Mouse (Mus musculus) C2C12 (cell line): ENCODE data around the gene Atp8b2. TPM values are rescaled to one million over a fixed set of nuclear protein-coding genes. Genes with fewer than 3 reads are reported as not detected.
A peak's percentile ranks its signal among the peaks of the same experiment; 100 is the strongest.

Source experiments
- H3K27me3 ChIP-seq: one replicate; pipeline ENCODE4 v1.6.1; 2011; ENCODE audit not compliant: control insufficient read depth, insufficient read depth, insufficient read length
- H3K36me3 ChIP-seq: one replicate; pipeline ENCODE4 v1.6.1; 2011; ENCODE audit not compliant: control insufficient read depth, insufficient read depth
- H3K4me3 ChIP-seq: one replicate; pipeline ENCODE4 v1.5.1; 2011; ENCODE audit warnings: mild to moderate bottlenecking, control low read depth; ENCODE audit not compliant: poor library complexity, insufficient read depth, severe bottlenecking
- H3K79me2 ChIP-seq: one replicate; pipeline ENCODE4 v1.6.1; 2011; ENCODE audit not compliant: control insufficient read depth, insufficient read depth
- H3K79me3 ChIP-seq: one replicate; pipeline ENCODE4 v1.6.1; 2011; ENCODE audit warnings: low read depth, control low read depth
- H3ac ChIP-seq: one replicate; pipeline ENCODE3; 2011; ENCODE audit warnings: low read depth; ENCODE audit not compliant: control insufficient read depth, insufficient read length
- CEBPB ChIP-seq: IDR thresholded peaks from one replicate; pipeline ENCODE4 v1.6.1; 2011; ENCODE audit warnings: low read depth, mild to moderate bottlenecking, control low read depth, moderate library complexity
- CTCF ChIP-seq: IDR thresholded peaks from one replicate; pipeline ENCODE4 v1.5.1; 2011; ENCODE audit not compliant: control insufficient read depth, insufficient read depth, insufficient read length
- FOSL1 ChIP-seq: IDR thresholded peaks from one replicate; pipeline ENCODE4 v1.8.0; 2011; ENCODE audit warnings: mild to moderate bottlenecking, low read length; ENCODE audit not compliant: poor library complexity, insufficient read depth, severe bottlenecking
- MAX ChIP-seq: IDR thresholded peaks from one replicate; pipeline ENCODE4 v1.6.1; 2011; ENCODE audit warnings: mild to moderate bottlenecking, control low read depth
- MYOD1 ChIP-seq: IDR thresholded peaks from one replicate; pipeline ENCODE4 v1.6.1; 2011; ENCODE audit warnings: low read depth; ENCODE audit not compliant: control insufficient read depth, insufficient read length
- MYOG ChIP-seq: IDR thresholded peaks from one replicate; pipeline ENCODE4 v1.6.1; 2011; ENCODE audit not compliant: control insufficient read depth, insufficient read length; ENCODE audit errors: extremely low read depth
- USF1 ChIP-seq: IDR thresholded peaks from one replicate; pipeline ENCODE4 v1.6.1; 2011; ENCODE audit warnings: low read depth, mild to moderate bottlenecking, control low read depth, moderate library complexity
- polyA plus RNA-seq: library from polyadenylated mRNA; unstranded; fragments of >200 nt; fragmentation: generic; extraction: Trizol; gene quantifications from one replicate; pipeline ENCODE4 v1.2.1, GENCODE M21; 2012; ENCODE audit warnings: missing spikeins

The Atp8b2 gene
- polyA plus RNA-seq, 1 experiment = 26.8 TPM

DNA sequence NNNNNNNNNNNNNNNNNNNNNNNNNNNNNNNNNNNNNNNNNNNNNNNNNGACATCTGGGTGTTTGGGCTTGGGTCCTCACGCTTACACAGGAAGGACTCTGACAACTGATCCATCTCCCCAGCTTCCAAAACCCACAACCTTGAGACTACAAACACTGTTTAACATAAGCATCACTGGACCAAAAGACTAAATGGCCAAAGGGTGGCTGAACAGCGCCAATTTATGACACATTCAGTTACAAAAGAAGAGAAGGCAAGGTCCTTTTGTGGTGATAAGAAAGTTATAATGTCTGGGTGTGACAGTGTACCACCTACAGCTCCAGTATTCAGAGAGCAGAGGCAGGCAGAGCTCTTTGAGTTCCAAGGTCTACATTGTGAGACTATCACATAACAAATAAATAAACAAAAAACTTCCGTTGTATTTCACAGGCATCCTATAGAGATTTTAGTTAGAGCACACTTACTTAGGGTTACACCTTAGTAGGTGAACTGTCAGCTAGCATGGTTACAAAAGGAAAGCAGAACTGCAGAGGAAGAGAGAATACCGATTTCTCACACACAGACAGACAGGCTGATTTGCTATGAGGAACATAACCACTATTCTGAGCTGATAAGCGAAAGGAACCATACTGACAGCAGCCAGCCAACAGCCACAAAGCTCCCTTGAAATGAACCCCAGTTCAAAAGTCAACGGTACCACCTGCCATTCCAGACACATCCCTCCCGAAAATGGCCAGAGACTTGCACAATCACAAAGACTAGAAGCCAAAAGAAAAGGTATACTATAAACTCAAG is 6.9 kb downstream of the Atp8b2 start:
- Histone ChIP-seq H3K4me3 (no peak overlapping the region), H3K36me3 (peaks cover 71% of the 10 kb centered on the region), H3K79me3 (peaks cover 10% of the 10 kb centered on the region), H3K79me2 (peaks cover 27% of the 10 kb centered on the region), H3ac (no peak overlapping the region), H3K27me3 (no peaks in the 10 kb centered on the region)
- TF ChIP-seq FOSL1 = no peak
- TF ChIP-seq MAX = no peak
- no peak for TF ChIP-seq MYOG
- no peak for TF ChIP-seq CTCF
- no peak for TF ChIP-seq MYOD1
- no peak for TF ChIP-seq USF1
- no peak for TF ChIP-seq CEBPB

DNA sequence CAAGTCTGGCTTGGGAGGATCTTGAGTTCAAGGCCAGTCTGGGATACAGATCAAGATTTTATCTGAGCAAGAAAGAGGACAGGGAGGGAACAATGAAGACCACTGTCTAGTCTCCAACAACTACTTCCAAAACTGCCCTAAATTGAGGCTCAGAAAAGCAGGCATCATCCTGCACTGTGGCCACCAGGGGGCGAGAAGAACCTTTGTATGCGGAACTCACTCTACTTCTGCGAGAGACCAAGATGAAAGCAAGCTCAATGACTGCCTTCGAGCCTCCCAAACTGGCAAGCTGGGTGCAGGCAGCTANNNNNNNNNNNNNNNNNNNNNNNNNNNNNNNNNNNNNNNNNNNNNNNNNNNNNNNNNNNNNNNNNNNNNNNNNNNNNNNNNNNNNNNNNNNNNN is 9.9 kb downstream of the Atp8b2 start:
- Histone ChIP-seq H3K27me3 (no peaks in the 10 kb centered on the region), H3K79me3 (no peaks in the 10 kb centered on the region), H3K36me3 (peaks cover 88% of the 10 kb centered on the region), H3K4me3 (no peak overlapping the region), H3ac (no peak overlapping the region), H3K79me2 (no peaks in the 10 kb centered on the region)
- TF ChIP-seq CTCF (peak; percentile 58), MYOD1 (no peak)

- Histone ChIP-seq H3K79me3 (no peaks in the 10 kb centered on the region), H3K79me2 (no peaks in the 10 kb centered on the region), H3K36me3 (peaks cover 96% of the 10 kb centered on the region), H3K4me3 (no peak overlapping the region), H3ac (no peak overlapping the region), H3K27me3 (no peaks in the 10 kb centered on the region)
- no peak for TF ChIP-seq MAX
- TF ChIP-seq FOSL1 = no peak
- TF ChIP-seq CTCF = no peak
- TF ChIP-seq CEBPB = no peak
- no peak for TF ChIP-seq USF1
- no peak for TF ChIP-seq MYOG
- no peak for TF ChIP-seq MYOD1
These were observed 14.7 kb downstream of the Atp8b2 start for GRCm38 (mm10) chr3:89948655-89949054.

- H3K27me3 ChIP-seq = no peaks in the 10 kb centered on the region
- H3K79me3 ChIP-seq = no peaks in the 10 kb centered on the region
- H3K4me3 ChIP-seq = no peak overlapping the region
- TF ChIP-seq CEBPB (no peak), FOSL1 (no peak), MYOD1 (no peak), USF1 (no peak), MAX (no peak), CTCF (no peak), MYOG (no peak)
- H3K79me2 ChIP-seq = no peaks in the 10 kb centered on the region
- H3K36me3 ChIP-seq = peaks cover 96% of the 10 kb centered on the region
- no peak overlapping the region for H3ac ChIP-seq
These were observed 15.3 kb downstream of the Atp8b2 start for GRCm38 (mm10) chr3:89948021-89948420.

- Histone ChIP-seq H3K79me2 (no peaks in the 10 kb centered on the region), H3K27me3 (no peaks in the 10 kb centered on the region), H3K4me3 (no peak overlapping the region), H3K36me3 (peaks cover 96% of the 10 kb centered on the region), H3K79me3 (no peaks in the 10 kb centered on the region), H3ac (no peak overlapping the region)
- TF ChIP-seq MAX = no peak
- no peak for TF ChIP-seq MYOD1
- TF ChIP-seq USF1 = no peak
- no peak for TF ChIP-seq CTCF
- no peak for TF ChIP-seq CEBPB
- TF ChIP-seq FOSL1 = no peak
- no peak for TF ChIP-seq MYOG
These were observed 18.3 kb downstream of the Atp8b2 start for GRCm38 (mm10) chr3:89945026-89945425.
